Mouse (Mus musculus) liver, postnatal 0 days (tissue): ENCODE data around the gene Kif17.

Experiments
- CTCF ChIP-seq: sonication (generic); IDR thresholded peaks from 2 replicates; pipeline ENCODE4 v1.5.1; 2016; ENCODE audit warnings: antibody characterized with exemption, low read depth
- EP300 ChIP-seq: IDR thresholded peaks from 2 replicates; pipeline ENCODE4 v1.6.1; 2016; ENCODE audit warnings: antibody characterized with exemption, low read depth, mild to moderate bottlenecking

DNA sequence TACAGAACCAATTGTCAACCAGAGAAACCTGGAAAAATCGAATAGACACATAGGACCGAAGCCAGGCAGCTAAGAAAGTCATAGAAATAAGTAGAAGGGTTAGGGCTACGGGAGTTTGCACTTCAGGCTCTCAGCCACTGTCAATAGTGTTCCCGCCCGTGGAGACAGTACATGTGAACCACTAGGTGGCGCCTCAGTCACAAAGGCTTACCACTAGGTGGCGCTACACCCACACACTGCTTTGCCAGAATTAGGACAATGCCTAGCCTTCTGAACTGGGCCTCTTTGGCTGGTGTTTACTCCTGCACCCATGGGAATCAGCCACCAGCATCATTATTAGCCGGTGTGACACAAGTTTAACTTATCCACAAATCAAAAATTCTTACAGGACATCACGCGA lies 69.3 kb downstream of the Kif17 start:
- peak; percentile 100 for TF ChIP-seq CTCF
- no peak for TF ChIP-seq EP300
